Comparison of ENCODE assay signal across 7 mouse cellular contexts in genomic region chr7:128298481-128299342, GRCm38 (mm10). TPM values are rescaled to one million over a fixed set of nuclear protein-coding genes. Genes with fewer than 3 reads are reported as not detected.
DNase-seq lines count a peak whose midpoint lies in the region; ATAC-seq and TF ChIP-seq lines count a peak whose summit lies in the region.

No protein-coding gene starts in this region.

- no peak overlapping the region; the same call in 1 of the 2 replicates for H3K9ac ChIP-seq in neural tube, embryonic 11.5 days (ENCODE audit: low read length)
- H3K9ac ChIP-seq in forebrain, embryonic 12.5 days: peak overlapping the region; percentile 80; the same call in 1 of the 2 replicates
- H3K9ac ChIP-seq in limb, embryonic 14.5 days (ENCODE audit: low read depth, low read length, severe bottlenecking): peak overlapping the region; percentile 93; the same call in 1 of the 2 replicates

- 88% methylated on average over 8 of the region's 8 CpGs for WGBS in neural tube, embryonic 11.5 days
- 71% methylated on average over 8 of the region's 8 CpGs for WGBS in forebrain, embryonic 12.5 days
- 62% methylated on average over 8 of the region's 8 CpGs for WGBS in limb, embryonic 14.5 days
- whole genome bisulfite sequencing in small intestine, adult 2 months: 71% methylated on average over 8 of the region's 8 CpGs

- H3K36me3 ChIP-seq in neural tube, embryonic 11.5 days (ENCODE audit: control insufficient read depth, insufficient read depth, low read length): no peaks in the 10 kb centered on the region
- no peaks in the 10 kb centered on the region for H3K36me3 ChIP-seq in forebrain, embryonic 12.5 days (replicated peaks)
- peaks cover 9% of the 10 kb centered on the region; the same call in 1 of the 2 replicates for H3K36me3 ChIP-seq in limb, embryonic 14.5 days (ENCODE audit: control insufficient read depth, insufficient read depth, low read length)
- H3K36me3 ChIP-seq in small intestine, adult 2 months (ENCODE audit: control insufficient read depth, insufficient read depth, low read length): 0 out of 2 replicates have a peak, but pooled peaks cover 3% of the 10 kb centered on the region

- TF ChIP-seq CTCF in small intestine, adult 2 months (IDR thresholded peaks at IDR 0.05; ENCODE audit: extremely low read depth, insufficient read length, insufficient replicate concordance, low read depth, low read length): no peak

- no peak for TF ChIP-seq POLR2A in limb, embryonic 14.5 days (IDR thresholded peaks at IDR 0.05; ENCODE audit: borderline replicate concordance, extremely low read depth, insufficient read depth, insufficient read length)
- no peak for TF ChIP-seq POLR2A in small intestine, adult 2 months (IDR thresholded peaks at IDR 0.05; ENCODE audit: low read depth, low read length)

- no peaks in the 10 kb centered on the region for H3K9me3 ChIP-seq in neural tube, embryonic 11.5 days (ENCODE audit: control insufficient read depth, low read length)
- H3K9me3 ChIP-seq in forebrain, embryonic 12.5 days: no peaks in the 10 kb centered on the region
- no peaks in the 10 kb centered on the region for H3K9me3 ChIP-seq in limb, embryonic 14.5 days (ENCODE audit: control insufficient read depth, low read length)

- DNase-seq in neural tube, embryonic 11.5 days (ENCODE audit: low spot score): no peak
- DNase-seq in neural tube, embryonic 10.5 days (ENCODE audit: extremely low spot score, low spot score): no peak
- DNase-seq in limb, embryonic 14.5 days (ENCODE audit: low spot score): peak; percentile 87
- no peak for DNase-seq in urinary bladder, postnatal 25 days (ENCODE audit: low spot score)
- no peak for DNase-seq in adrenal gland, postnatal 10 days

- H3K27me3 ChIP-seq in neural tube, embryonic 11.5 days (ENCODE audit: control insufficient read depth, insufficient read depth, low read length): no peaks in the 10 kb centered on the region
- H3K27me3 ChIP-seq in forebrain, embryonic 12.5 days: peaks cover 11% of the 10 kb centered on the region; the same call in 1 of the 2 replicates
- H3K27me3 ChIP-seq in limb, embryonic 14.5 days (ENCODE audit: control insufficient read depth, insufficient read depth, low read length): no peaks in the 10 kb centered on the region
- no peaks in the 10 kb centered on the region for H3K27me3 ChIP-seq in small intestine, adult 2 months (ENCODE audit: control insufficient read depth, insufficient read depth, low read length)

- H3K27ac ChIP-seq in neural tube, embryonic 11.5 days (ENCODE audit: low read depth, low read length): no peak overlapping the region
- H3K27ac ChIP-seq in forebrain, embryonic 12.5 days: no peak overlapping the region
- H3K27ac ChIP-seq in limb, embryonic 14.5 days (replicated peaks; ENCODE audit: low read depth, low read length): peak overlapping the region; percentile 94
- H3K27ac ChIP-seq in small intestine, adult 2 months (ENCODE audit: insufficient read depth, low read depth, low read length): peak overlapping the region; percentile 26

- H3K4me1 ChIP-seq in neural tube, embryonic 11.5 days (ENCODE audit: control insufficient read depth, insufficient read depth, low read length): peaks cover 4% of the 10 kb centered on the region
- H3K4me1 ChIP-seq in forebrain, embryonic 12.5 days: peaks cover 23% of the 10 kb centered on the region
- H3K4me1 ChIP-seq in limb, embryonic 14.5 days (ENCODE audit: control insufficient read depth, insufficient read depth, low read length): peaks cover 17% of the 10 kb centered on the region
- no peaks in the 10 kb centered on the region; the same call in 1 of the 2 replicates for H3K4me1 ChIP-seq in small intestine, adult 2 months (ENCODE audit: control insufficient read depth, insufficient read depth, insufficient read length, low read length)

- H3K4me3 ChIP-seq in neural tube, embryonic 11.5 days (ENCODE audit: low read depth, low read length): peak overlapping the region; percentile 69
- peak overlapping the region; percentile 80 for H3K4me3 ChIP-seq in forebrain, embryonic 12.5 days (replicated peaks)
- H3K4me3 ChIP-seq in limb, embryonic 14.5 days (replicated peaks; ENCODE audit: low read length): peak overlapping the region; percentile 85
- H3K4me3 ChIP-seq in small intestine, adult 2 months (ENCODE audit: low read depth, low read length): no peak overlapping the region

- no peak for ATAC-seq in neural tube, embryonic 11.5 days (ENCODE audit: insufficient read depth, low FRiP score, low TSS enrichment)
- ATAC-seq in forebrain, embryonic 12.5 days (ENCODE audit: low FRiP score): no peak
- ATAC-seq in limb, embryonic 14.5 days (ENCODE audit: low FRiP score, low read depth): peak; percentile 73; the same call in 1 of the 2 replicates

- H3K4me2 ChIP-seq in neural tube, embryonic 11.5 days (ENCODE audit: low read depth): peak overlapping the region; percentile 85
- peak overlapping the region; percentile 74 for H3K4me2 ChIP-seq in forebrain, embryonic 12.5 days
- peak overlapping the region; percentile 66 for H3K4me2 ChIP-seq in limb, embryonic 14.5 days (replicated peaks; ENCODE audit: low read depth, low read length, severe bottlenecking)

RNA-seq across cellular contexts. Expression of gene BC017158, which starts 0.7 kb away (rescaled TPM):
- 24.2 and 24.6 TPM in 2 replicates for polyA plus RNA-seq in neural tube, embryonic 11.5 days (2014; fragmentation: Nextera tagmentation; extraction: Ambion mirVana)
- 17.3 and 19.1 TPM in 2 replicates for polyA plus RNA-seq in forebrain, embryonic 12.5 days (2016; fragmentation: Nextera tagmentation; extraction: Ambion mirVana)
- 46.1 and 52.6 TPM in 2 replicates for polyA plus RNA-seq in limb, embryonic 14.5 days (2012; rRNA removed)
- polyA plus RNA-seq in limb, embryonic 14.5 days (2014; fragmentation: Nextera tagmentation; extraction: Ambion mirVana): 28.5 and 31.8 TPM in 2 replicates
- 47.4 and 52.7 TPM in 2 replicates for polyA plus RNA-seq in small intestine, adult 2 months (2012; rRNA removed)
- 10 to 100 TPM; 24.6 to 29.3 TPM for total RNA-seq in adrenal gland, postnatal 10 days (2021)

RNA-seq across cellular contexts. Expression of gene Slc5a2, which starts 33.3 kb away (rescaled TPM):
- polyA plus RNA-seq in neural tube, embryonic 11.5 days (2014; fragmentation: Nextera tagmentation; extraction: Ambion mirVana): 0.13 and 0.55 TPM in 2 replicates
- not detected in 2 replicates for polyA plus RNA-seq in forebrain, embryonic 12.5 days (2016; fragmentation: Nextera tagmentation; extraction: Ambion mirVana)
- polyA plus RNA-seq in limb, embryonic 14.5 days (2012; rRNA removed): 0.04 TPM in 1 of 2 replicates, not detected in the other
- not detected in 2 replicates for polyA plus RNA-seq in limb, embryonic 14.5 days (2014; fragmentation: Nextera tagmentation; extraction: Ambion mirVana)
- polyA plus RNA-seq in small intestine, adult 2 months (2012; rRNA removed): not detected in 2 replicates
- total RNA-seq in adrenal gland, postnatal 10 days (2021): under 1 TPM in 1 of 2 experiments, not detected in 1; 0.27 TPM

RNA-seq across cellular contexts. Expression of gene Tgfb1i1, which starts 52.1 kb away (rescaled TPM):
- polyA plus RNA-seq in neural tube, embryonic 11.5 days (2014; fragmentation: Nextera tagmentation; extraction: Ambion mirVana): 31.3 and 32.3 TPM in 2 replicates
- 24.0 and 27.7 TPM in 2 replicates for polyA plus RNA-seq in forebrain, embryonic 12.5 days (2016; fragmentation: Nextera tagmentation; extraction: Ambion mirVana)
- polyA plus RNA-seq in limb, embryonic 14.5 days (2012; rRNA removed): 46.0 and 55.5 TPM in 2 replicates
- 51.2 and 55.4 TPM in 2 replicates for polyA plus RNA-seq in limb, embryonic 14.5 days (2014; fragmentation: Nextera tagmentation; extraction: Ambion mirVana)
- polyA plus RNA-seq in small intestine, adult 2 months (2012; rRNA removed): 38.0 and 56.7 TPM in 2 replicates
- total RNA-seq in adrenal gland, postnatal 10 days (2021): 10 to 100 TPM; 28.6 to 32.5 TPM

Comparison
In these comparisons a context has a peak if more than half of its experiments do, and no peak if none do; other contexts are left out.
1. H3K27ac ChIP-seq: peak in limb, embryonic 14.5 days (single experiment) and small intestine, adult 2 months (single experiment); none in neural tube, embryonic 11.5 days (single experiment) and forebrain, embryonic 12.5 days (single experiment).
2. Peak in every context shown above with its lines, with median percentiles within 50 percentile points of each other: H3K4me2 ChIP-seq.